Mouse (Mus musculus) stomach, postnatal 0 days (tissue): ENCODE data around the gene Chd4. TPM values are rescaled to one million over a fixed set of nuclear protein-coding genes. Genes with fewer than 3 reads are reported as not detected.

ENCODE experiments used
- ATAC-seq: fragments of 200-750 bp; cut with Nextera tagmentation; 2 replicates; pipeline ENCODE4 v1.8.0; 2017; ENCODE audit not compliant: low FRiP score, low TSS enrichment
- DNase-seq: peaks from one replicate; pipeline ENCODE4 v3.0.0-alpha.2; 2016; ENCODE audit warnings: low spot score
- H3K27ac ChIP-seq: fragments of 300-500 bp; sonication (generic); replicated peaks from 2 replicates; pipeline ENCODE4 v1.5.1; 2014; ENCODE audit warnings: mild to moderate bottlenecking, control low read depth
- H3K27me3 ChIP-seq: fragments of 300-500 bp; sonication (generic); 2 replicates; pipeline ENCODE4 v1.6.1; 2014; ENCODE audit warnings: low read length; ENCODE audit not compliant: control insufficient read depth, insufficient read depth
- H3K36me3 ChIP-seq: fragments of 300-500 bp; sonication (generic); 2 replicates; pipeline ENCODE4 v1.6.1; 2014; ENCODE audit warnings: low read length, mixed read lengths; ENCODE audit not compliant: control insufficient read depth, insufficient read depth
- H3K4me1 ChIP-seq: fragments of 300-500 bp; sonication (generic); replicated peaks from 2 replicates; pipeline ENCODE4 v1.6.1; 2014; ENCODE audit warnings: antibody characterized with exemption; ENCODE audit not compliant: control insufficient read depth, insufficient read depth
- H3K4me2 ChIP-seq: fragments of 300-500 bp; sonication (generic); replicated peaks from 2 replicates; pipeline ENCODE4 v1.6.1; 2014; ENCODE audit warnings: low read depth, mild to moderate bottlenecking, control low read depth, moderate library complexity
- H3K4me3 ChIP-seq: fragments of 300-500 bp; sonication (generic); 2 replicates; pipeline ENCODE4 v1.5.1; 2014; ENCODE audit warnings: low read depth, low read length, control low read depth
- H3K9ac ChIP-seq: fragments of 300-500 bp; sonication (generic); 2 replicates; pipeline ENCODE4 v1.6.1; 2014; ENCODE audit warnings: mild to moderate bottlenecking, low read length, control low read depth, mixed read lengths
- H3K9me3 ChIP-seq: fragments of 300-500 bp; sonication (generic); 2 replicates; pipeline ENCODE4 v1.6.1; 2016; ENCODE audit warnings: low read length; ENCODE audit not compliant: control insufficient read depth
- CTCF ChIP-seq: IDR thresholded peaks from 2 replicates; pipeline ENCODE4 v1.5.1; 2016; ENCODE audit warnings: antibody characterized with exemption, low read depth, mild to moderate bottlenecking, moderate library complexity
- EP300 ChIP-seq: optimal IDR thresholded peaks from 2 replicates; pipeline ENCODE3; 2016; ENCODE audit warnings: antibody characterized with exemption
- WGBS: fragments of 180-500 bp; shearing (Covaris S2); extraction: QIAGEN DNeasy Blood & Tissue Kit; methylation state at CpG from one replicate; pipeline ENCODE4 v1.1.7; 2014; 5-methylcytosine and 5-hydroxymethylcytosine counted together
- polyA plus RNA-seq: library from polyadenylated mRNA; unstranded; fragments of >200 nt; fragmentation: Nextera tagmentation; extraction: Ambion mirVana; gene quantifications from 2 replicates; pipeline ENCODE4 v1.2.1, GENCODE M21; 2015

The Chd4 gene
- polyA plus RNA-seq, 1 experiment from 2014 or later: 36.6 TPM

DNA sequence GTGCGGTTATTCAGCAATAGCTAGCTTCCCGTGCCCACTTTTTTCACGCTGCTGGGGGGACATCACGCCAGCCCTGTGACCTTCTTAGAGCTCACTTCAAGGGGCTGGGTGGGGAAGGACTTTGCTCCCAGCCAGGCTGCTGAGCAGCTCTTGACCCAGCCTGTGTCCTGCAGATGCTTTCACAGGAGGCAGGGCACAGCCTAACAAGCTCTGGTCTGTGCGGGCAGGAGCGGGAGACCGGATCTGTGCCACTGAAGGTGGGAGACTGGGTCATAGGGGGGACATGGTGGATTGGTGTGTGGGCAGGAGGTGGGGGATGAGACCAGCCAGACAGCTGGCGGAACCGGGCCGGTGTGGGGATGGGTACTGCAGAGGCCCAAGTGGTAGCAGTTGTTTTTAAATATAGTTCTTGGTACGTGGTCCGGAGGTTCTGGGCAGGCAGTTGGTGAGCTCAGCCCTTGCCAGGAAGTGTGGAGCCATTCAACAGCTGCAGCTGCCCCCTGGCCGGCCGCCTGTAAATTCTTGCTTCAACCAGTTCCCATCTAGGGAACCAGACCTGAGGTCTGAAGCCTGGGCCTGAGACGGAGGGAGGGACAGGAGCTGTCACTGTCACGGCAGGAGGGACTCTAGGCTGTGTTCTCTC lies 53.3 kb downstream of the Chd4 start:
- Histone ChIP-seq H3K27ac (peak overlapping the region; percentile 56), H3K36me3 (no peaks in the 10 kb centered on the region), H3K27me3 (no peaks in the 10 kb centered on the region), H3K4me3 (no peak overlapping the region), H3K9ac (no peak overlapping the region), H3K9me3 (no peaks in the 10 kb centered on the region), H3K4me1 (no peaks in the 10 kb centered on the region), H3K4me2 (no peak overlapping the region)
- TF ChIP-seq CTCF (no peak), EP300 (no peak)
- 73% methylated on average over 16 of the region's 16 CpGs for WGBS
- ATAC-seq (no peak), DNase-seq (no peak)

- DNase-seq (no peak), ATAC-seq (no peak)
- Histone ChIP-seq H3K27ac (peak overlapping the region; percentile 35), H3K9ac (no peak overlapping the region), H3K4me1 (no peaks in the 10 kb centered on the region), H3K36me3 (no peaks in the 10 kb centered on the region), H3K27me3 (no peaks in the 10 kb centered on the region), H3K4me2 (no peak overlapping the region), H3K9me3 (no peaks in the 10 kb centered on the region), H3K4me3 (no peak overlapping the region)
- no peak for TF ChIP-seq EP300
- TF ChIP-seq CTCF: no peak
- 71% methylated on average over 6 of the region's 7 CpGs for whole genome bisulfite sequencing
Observed at GRCm38 (mm10) chr6:125149569-125149950, 53.8 kb downstream of the Chd4 start.

- ATAC-seq (peak; percentile 18; the same call in 1 of the 2 replicates), DNase-seq (no peak)
- TF ChIP-seq CTCF: no peak
- Histone ChIP-seq H3K4me1 (no peaks in the 10 kb centered on the region), H3K27ac (no peak overlapping the region), H3K27me3 (no peaks in the 10 kb centered on the region), H3K36me3 (no peaks in the 10 kb centered on the region), H3K4me2 (no peak overlapping the region), H3K9ac (no peak overlapping the region), H3K4me3 (no peak overlapping the region), H3K9me3 (no peaks in the 10 kb centered on the region)
- 73% methylated on average over 22 of the region's 22 CpGs for WGBS
Observed at GRCm38 (mm10) chr6:125152212-125153017, 56.6 kb downstream of the Chd4 start.

DNA sequence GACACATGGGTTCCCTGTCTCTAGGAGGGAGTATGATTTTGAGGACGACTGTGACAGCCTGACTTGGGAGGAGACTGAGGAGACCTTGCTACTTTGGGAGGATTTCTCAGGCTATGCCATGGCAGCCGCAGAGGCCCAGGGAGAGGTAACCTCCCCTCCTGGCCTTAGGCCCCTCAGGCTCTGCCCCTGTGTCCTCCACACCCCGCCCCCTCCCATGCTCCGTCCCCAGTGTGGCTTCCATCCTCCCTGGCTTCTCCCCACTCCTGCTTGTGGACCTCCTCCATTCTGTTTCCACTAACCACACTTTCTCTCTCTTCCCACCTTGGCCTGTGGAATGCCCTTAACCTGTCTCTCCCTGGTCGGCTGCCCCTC lies 57.2 kb downstream of the Chd4 start:
- DNase-seq: no peak
- H3K4me3 ChIP-seq: no peak overlapping the region
- no peak for ATAC-seq
- TF ChIP-seq CTCF (no peak), EP300 (no peak)
- H3K9ac ChIP-seq: no peak overlapping the region
- H3K4me2 ChIP-seq: no peak overlapping the region
- H3K4me1 ChIP-seq: no peaks in the 10 kb centered on the region
- H3K9me3 ChIP-seq: no peaks in the 10 kb centered on the region
- H3K27me3 ChIP-seq: no peaks in the 10 kb centered on the region
- no peak overlapping the region for H3K27ac ChIP-seq
- WGBS: 76% methylated on average over 5 of the region's 5 CpGs
- no peaks in the 10 kb centered on the region for H3K36me3 ChIP-seq

DNA sequence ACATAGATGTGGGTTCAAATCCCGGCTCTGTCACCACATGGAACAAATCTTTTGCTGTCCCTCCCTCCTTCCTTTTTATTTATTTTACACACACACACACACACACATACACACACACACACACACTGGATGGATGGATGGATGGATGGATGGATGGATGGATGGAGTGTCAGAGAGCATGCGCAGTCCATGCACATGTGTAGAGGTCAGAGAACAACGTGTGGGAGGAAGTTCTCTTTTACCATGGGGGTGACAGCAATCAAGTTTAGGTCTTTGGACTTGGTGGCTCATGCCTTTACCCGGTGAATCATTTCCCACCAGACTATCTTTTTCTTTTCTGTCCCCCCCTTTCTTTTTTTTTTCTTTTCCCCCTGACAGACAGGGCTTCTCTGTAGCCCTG lies 57.9 kb downstream of the Chd4 start:
- 89% methylated on average over 4 of the region's 4 CpGs for WGBS
- Histone ChIP-seq H3K4me3 (no peak overlapping the region), H3K9ac (no peak overlapping the region), H3K9me3 (no peaks in the 10 kb centered on the region), H3K4me1 (no peaks in the 10 kb centered on the region), H3K27me3 (no peaks in the 10 kb centered on the region), H3K4me2 (no peak overlapping the region), H3K36me3 (peaks cover 2% of the 10 kb centered on the region; the same call in 1 of the 2 replicates), H3K27ac (no peak overlapping the region)
- no peak for TF ChIP-seq EP300
- no peak for TF ChIP-seq CTCF
- ATAC-seq (no peak), DNase-seq (no peak)

- ATAC-seq: no peak
- Histone ChIP-seq H3K27ac (no peak overlapping the region), H3K4me2 (no peak overlapping the region), H3K9ac (no peak overlapping the region), H3K4me1 (no peaks in the 10 kb centered on the region), H3K9me3 (no peaks in the 10 kb centered on the region), H3K27me3 (no peaks in the 10 kb centered on the region), H3K36me3 (peaks cover 7% of the 10 kb centered on the region; the same call in 1 of the 2 replicates), H3K4me3 (no peak overlapping the region)
- TF ChIP-seq EP300 (no peak), CTCF (peak; percentile 68)
- DNase-seq: peak; percentile 52
Observed at GRCm38 (mm10) chr6:125154550-125154949, 58.8 kb downstream of the Chd4 start.
